Mouse (Mus musculus) mouse trophoblast stem cell (cell line): ENCODE measurements around the gene Gck.
"Not testable (repeated sequence)": the region's sequence is repeated elsewhere in the genome, so short reads cannot be mapped to it uniquely, and the experiment has no call there.

ENCODE experiments used
- in situ Hi-C, 2 experiments: fragments of 300-500 bp; cut with MseI, MboI; formaldehyde crosslinking; loops; 2 replicates in 1 of 2; 3 replicates in 1 of 2; pipeline ENCODE4 v1.15.1; 2025

Gck gene

GRCm38 (mm10) chr11:5955546-5956276, 5.8 kb upstream of the Gck start, which contains the start of gene Ykt6:
Ykt6 (plus strand) TSS chr11:5955693.
- in situ Hi-C loops, result no loop called here

- in situ Hi-C loops, result no loop called here
Observed at GRCm38 (mm10) chr11:5954965-5955504, 5.2 kb upstream of the Gck start.

GRCm38 (mm10) chr11:5954435-5954834, 4.6 kb upstream of the Gck start:
- in situ Hi-C loops, result no loop called here

GRCm38 (mm10) chr11:5953130-5953765, 3.4 kb upstream of the Gck start:
- in situ Hi-C loops, result no loop called here

GRCm38 (mm10) chr11:5952501-5952900, 2.6 kb upstream of the Gck start:
- in situ Hi-C loops, result no loop called here

- in situ Hi-C loops, result no loop called here
Observed at GRCm38 (mm10) chr11:5948546-5949250, 1.2 kb downstream of the Gck start.

- in situ Hi-C loops, result no loop called here
Observed at GRCm38 (mm10) chr11:5947796-5948195, 2.1 kb downstream of the Gck start.

GRCm38 (mm10) chr11:5945096-5945495, 4.8 kb downstream of the Gck start:
- in situ Hi-C loops, result no loop called here

- in situ Hi-C loops, result no loop called here
Observed at GRCm38 (mm10) chr11:5942966-5943365, 6.9 kb downstream of the Gck start.

- in situ Hi-C loops, result not testable (repeated sequence)
Observed at GRCm38 (mm10) chr11:5934531-5934930, 15.3 kb downstream of the Gck start.

- in situ Hi-C loops, result not testable (repeated sequence)
Observed at GRCm38 (mm10) chr11:5931947-5932346, 17.9 kb downstream of the Gck start.

- in situ Hi-C loops, result no loop called here
Observed at GRCm38 (mm10) chr11:5930578-5930977, 19.3 kb downstream of the Gck start.

GRCm38 (mm10) chr11:5926696-5927220, 23.1 kb downstream of the Gck start:
- in situ Hi-C loops, result no loop called here

- in situ Hi-C loops, result no loop called here
Observed at GRCm38 (mm10) chr11:5924699-5925098, 25.2 kb downstream of the Gck start.

GRCm38 (mm10) chr11:5920323-5920960, 29.4 kb downstream of the Gck start:
- in situ Hi-C loops, result no loop called here

- in situ Hi-C loops, result no loop called here
Observed at GRCm38 (mm10) chr11:5919606-5920005, 30.3 kb downstream of the Gck start.

GRCm38 (mm10) chr11:5918111-5918510, 31.8 kb downstream of the Gck start:
- in situ Hi-C loops, result no loop called here

GRCm38 (mm10) chr11:5916178-5916548, 33.7 kb downstream of the Gck start:
- in situ Hi-C loops, result no loop called here

GRCm38 (mm10) chr11:5915429-5916177, 34.3 kb downstream of the Gck start:
- in situ Hi-C loops, result no loop called here

GRCm38 (mm10) chr11:5914940-5915339, 34.9 kb downstream of the Gck start:
- in situ Hi-C loops, result no loop called here

GRCm38 (mm10) chr11:5913936-5914335, 35.9 kb downstream of the Gck start:
- in situ Hi-C loops, result no loop called here
